Mouse (Mus musculus) cerebellum, adult 9-10 months (tissue): Measurements from ENCODE around the gene Spaca4.
A peak's percentile ranks its signal among the peaks of the same experiment; 100 is the strongest.

Source experiments
- DNase-seq: peaks from one replicate; pipeline ENCODE4 v3.0.0; 2022

The Spaca4 gene

DNA sequence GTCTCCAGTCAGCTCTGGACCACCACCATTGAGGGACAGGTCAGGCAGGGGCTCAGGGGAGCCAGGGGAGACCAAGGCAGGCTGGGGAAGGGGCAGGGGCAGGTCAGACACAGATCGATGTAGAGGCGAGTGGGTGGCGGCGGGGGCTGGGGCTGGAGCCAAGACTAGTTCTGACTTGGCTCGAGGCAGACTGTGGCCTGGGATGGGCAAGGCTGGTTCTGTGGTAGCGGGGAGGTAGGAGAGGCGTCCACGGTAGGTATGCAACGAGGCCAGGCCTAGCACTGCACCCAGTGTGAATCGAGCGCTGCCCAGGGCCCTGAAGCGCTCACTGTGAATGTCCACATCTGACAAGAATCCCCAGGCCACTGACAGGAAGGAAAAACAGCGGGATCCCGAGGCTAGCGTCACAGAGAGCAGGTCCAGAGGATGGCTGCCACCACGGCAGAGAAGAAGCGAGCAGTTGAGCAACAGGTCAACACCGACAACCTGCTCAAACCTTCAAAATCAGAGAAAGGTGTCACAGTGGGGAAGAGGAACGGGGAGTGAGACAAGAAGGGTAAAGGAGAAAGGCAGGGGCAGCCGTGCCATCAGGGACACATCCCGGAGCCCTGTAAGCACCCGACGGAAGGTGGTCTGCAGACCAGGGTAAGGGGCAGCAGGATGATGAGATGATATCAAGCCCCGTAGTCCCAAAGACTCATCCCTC, 14.1 kb downstream of the Spaca4 start:
- peak; percentile 59 for DNase-seq

DNA sequence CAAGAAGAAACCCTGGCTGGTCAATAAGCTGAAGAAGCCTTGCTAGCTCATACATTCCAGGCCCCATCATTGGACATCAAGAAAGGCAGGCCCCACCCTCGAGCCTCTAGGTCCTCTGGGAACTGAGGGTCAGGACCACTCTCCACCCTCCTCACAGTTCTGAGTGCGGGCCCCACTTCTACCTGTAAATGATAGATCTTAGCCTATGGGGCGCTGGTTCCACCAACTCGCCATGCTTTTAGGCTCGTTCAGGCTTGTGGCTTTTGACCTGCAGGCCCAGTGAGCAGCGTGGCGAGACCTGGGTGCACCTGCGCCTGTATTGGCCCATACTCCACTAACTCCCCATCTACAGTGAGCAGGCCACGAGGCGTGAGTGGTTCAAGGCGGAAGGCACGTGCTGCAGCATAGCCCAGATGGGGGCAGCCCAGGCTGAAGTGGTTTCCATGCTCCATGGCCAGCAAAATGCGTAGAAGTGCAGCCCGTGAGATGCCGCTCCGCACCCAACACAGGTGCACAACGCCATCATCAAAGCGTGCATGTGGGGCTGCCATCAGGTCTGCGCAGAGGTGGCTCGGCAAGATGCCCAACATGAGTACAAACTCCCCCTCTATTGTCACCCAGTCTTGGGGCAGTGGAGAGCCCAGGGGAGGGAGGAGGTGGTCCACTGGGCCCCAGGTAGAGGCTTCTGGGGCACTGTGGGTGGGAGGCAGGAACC, 15.0 kb downstream of the Spaca4 start:
- DNase-seq, result peak; percentile 63

DNA sequence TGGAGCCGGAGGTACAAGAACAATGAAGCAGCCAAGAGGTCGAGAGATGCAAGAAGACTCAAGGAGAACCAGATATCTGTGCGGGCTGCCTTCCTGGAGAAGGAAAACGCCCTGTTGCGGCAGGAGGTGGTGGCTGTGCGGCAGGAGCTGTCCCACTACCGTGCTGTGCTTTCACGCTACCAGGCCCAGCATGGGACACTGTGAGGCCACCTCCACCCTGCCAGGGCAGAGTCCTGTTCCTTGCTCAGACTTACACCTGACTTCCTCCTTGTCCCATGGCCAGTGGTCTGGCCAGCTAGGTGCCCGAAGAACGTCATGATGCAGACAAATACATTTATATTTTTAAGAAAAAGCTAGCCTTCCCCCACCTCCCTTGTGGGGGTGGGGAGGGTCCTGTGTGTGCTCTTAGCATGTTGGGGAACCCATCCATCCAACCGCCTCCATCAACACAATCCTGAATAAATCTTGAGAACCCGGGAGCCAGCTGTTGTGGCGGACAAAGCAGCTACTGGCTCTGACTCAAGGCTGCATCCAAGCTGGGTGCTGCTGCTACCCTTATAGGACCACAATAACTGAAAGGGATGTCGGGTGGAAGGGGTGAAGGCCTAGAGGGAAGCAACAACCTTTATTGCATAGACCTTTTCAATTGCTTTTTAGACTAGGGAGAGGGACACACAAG, 15.8 kb downstream of the Spaca4 start:
- DNase-seq, result peak; percentile 67

DNA sequence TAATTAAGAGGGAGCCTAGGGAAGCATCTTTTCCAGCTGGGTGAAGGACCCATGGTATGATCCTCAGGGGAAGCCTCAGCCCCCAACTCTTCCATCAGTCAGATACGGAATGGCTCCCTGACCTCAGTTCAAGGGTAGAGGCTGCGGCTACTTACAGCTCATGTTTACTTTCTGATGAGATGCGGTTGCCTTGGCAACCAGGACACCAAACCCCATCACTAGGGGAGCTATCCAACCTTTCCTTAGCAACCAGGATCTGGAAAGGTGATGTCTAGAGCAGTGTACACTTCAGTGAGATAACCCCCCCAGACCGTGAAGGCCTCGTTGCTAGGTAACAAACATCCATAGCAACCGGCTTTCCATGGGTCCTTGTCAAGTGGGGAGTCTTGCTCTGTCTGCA, 16.6 kb downstream of the Spaca4 start:
- DNase-seq, result no peak

DNA sequence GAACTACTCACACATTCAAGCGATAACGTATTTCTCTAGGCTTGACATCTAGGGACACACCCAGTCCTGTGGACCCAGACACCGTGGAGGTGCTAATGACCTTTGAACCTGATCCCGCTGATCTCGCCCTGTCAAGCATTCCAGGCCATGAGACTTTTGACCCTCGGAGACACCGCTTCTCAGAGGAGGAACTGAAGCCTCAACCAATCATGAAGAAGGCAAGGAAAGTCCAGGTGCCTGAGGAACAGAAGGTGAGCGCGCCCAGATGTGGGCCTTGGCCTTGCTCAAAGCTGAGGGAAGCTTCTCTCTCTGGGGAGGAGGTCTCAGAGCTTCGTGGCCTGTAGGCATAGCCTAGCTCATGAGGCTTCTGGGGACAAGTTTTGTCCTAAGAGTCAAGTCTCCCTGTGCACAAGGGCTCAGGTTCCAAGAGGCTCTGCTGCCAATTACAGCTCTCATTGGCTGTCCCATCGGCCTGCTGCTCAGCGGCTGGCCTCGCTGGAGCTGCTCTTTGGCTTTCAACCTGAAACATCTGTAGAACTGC, 17.3 kb downstream of the Spaca4 start:
- peak; percentile 74 for DNase-seq

DNA sequence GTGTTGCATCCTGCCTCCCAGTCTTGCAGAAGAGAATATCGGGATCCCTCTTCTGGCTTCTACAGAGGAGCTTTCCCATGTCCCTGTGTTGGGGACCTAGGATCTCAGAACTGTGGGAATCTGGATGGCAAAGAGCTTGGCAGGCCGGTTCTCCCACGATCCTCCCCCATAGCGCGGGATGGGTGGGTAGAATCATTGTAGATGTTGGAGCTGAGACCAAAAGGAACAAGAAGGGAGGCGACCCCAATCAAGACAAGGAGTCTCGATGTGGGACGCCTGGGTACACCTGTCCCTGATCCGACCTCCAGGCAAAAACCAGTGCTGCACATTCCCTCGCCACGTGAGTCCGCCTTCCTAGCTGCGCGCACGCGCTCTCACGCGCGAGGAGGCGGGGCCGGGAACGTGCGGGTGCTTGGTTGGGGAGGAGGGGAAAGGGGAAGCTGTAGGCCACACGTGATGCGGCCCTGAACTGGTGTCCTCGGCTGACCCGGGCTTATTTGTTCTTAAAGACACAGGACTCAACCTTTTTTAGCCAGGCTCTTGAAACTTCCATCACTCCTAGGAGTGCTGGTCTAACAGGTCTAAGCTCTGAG, 18.1 kb downstream of the Spaca4 start:
- peak; percentile 98 for DNase-seq

DNA sequence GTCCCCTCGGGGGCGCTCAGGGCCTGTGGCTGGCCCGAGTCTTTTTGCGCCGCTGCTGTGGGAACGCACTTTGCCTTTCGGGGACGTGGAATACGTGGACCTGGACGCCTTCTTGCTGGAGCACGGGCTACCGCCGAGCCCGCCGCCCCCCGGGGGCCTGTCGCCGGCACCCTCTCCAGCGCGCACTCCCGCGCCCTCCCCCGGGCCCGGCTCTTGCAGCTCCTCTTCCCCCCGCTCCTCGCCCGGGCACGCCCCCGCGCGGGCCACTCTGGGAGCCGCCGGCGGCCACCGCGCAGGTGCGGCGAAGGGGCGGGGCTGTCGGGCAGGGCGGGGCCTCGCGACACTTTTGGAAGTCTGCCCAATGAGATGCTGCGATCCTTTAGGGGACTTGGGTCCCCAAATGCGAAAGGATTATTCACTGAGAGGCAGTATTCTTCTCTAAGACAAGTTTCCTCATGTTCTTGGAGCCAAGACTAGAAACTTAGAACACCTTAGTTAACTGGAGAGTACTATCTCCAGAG, 18.8 kb downstream of the Spaca4 start:
- DNase-seq, result peak; percentile 89

DNA sequence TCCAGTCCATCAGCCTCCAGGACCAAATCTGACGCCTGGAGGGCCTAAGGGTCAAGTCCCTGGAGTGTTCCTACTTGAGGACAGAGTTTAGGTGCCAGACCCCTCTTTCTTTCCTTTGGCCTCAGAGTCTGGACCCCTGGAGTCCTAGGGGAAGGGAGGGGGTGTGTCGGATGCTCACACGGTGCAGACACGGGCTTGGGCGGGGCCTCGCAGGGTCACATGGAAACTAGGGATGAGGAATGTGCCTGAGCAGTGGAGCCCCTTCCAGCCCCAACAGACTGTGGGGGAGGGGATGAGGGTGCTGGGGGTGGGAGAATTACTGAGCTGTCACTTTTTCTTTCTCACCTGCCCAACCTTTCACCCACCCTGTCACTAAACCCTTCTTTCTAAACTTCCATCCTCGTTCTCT, 19.7 kb downstream of the Spaca4 start:
- DNase-seq, result peak; percentile 92

DNA sequence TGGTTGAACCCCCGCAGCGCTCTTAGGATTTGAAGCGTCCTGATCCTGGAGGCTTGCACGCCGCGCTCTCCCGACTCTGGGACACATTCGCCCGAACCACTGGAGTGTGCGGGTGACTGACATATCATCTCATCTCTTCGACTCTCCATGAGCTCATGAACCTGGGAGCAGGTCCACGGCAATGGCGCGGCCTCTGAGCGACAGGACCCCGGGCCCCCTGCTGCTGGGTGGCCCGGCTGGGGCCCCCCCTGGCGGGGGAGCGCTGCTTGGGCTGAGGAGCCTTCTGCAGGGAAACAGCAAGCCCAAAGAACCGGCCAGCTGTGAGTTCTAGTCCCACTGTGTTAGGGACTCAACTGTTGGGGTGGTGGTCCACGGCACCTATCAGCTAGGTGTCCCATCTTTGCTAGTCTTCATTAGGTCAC, 20.2 kb downstream of the Spaca4 start:
- DNase-seq, result no peak

DNA sequence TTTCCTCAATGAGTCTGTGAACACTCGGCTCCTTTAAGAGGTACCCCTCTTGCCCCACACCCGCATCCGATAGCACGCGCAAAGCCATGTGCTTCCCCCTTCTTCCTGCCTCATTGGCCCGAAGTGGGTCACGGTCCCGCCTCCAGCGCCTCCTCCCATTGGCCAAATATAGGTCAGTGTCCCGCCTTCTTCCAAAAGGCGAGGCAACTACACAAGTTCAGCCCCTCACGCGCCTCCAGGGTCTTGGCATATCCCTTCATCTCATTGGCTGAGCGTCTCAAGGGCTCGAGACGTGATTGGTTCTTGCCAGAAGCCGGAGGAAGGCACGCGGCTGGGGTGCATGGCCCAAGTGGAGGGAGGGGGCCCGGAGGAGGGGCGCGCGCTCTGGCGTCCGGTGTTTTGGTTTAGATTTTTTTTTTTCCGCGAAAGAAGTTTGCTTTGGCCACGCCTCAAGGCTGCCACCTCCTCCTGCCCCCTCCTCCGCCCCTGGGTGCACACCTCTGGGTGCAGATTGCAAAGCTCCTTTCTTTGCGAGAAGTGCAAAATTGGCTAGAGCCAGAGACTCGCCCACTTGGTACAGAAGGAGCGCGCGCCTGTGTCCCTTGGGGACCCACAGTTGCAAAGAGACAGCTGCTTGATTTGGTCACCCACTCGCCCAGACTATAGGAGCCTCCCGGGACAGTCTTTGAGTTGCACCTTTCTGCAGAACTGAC, 20.7 kb downstream of the Spaca4 start, which contains the start of gene Dbp:
Gene Dbp, plus strand, starts transcription at position 359 of the 713 bp plus-strand sequence.
- DNase-seq, result peak; percentile 100

DNA sequence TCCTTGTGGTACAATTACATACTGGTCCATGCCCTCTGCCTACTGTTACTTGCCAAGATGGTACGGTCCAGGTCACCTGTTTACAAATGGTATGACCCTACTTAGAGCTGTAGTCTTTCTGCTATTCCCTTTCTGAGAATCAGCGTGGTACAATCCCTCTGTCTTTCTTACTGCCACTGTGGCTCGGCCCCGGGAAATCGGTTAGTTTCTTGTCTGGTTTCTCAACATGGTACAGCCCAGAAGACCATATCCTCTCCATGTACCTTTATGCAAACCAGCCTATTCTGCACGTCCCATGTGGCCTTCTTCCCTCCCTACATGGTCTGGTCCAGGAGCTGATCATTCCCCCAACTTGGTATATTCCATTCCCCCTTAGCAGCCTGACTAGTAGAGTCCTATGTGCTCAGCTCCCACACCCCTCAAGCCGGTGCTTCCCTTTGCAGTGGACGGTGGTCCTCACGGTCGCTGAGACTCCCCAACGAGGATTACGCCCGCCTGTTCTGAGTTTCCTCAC, 21.5 kb downstream of the Spaca4 start:
- DNase-seq, result peak; percentile 96

DNA sequence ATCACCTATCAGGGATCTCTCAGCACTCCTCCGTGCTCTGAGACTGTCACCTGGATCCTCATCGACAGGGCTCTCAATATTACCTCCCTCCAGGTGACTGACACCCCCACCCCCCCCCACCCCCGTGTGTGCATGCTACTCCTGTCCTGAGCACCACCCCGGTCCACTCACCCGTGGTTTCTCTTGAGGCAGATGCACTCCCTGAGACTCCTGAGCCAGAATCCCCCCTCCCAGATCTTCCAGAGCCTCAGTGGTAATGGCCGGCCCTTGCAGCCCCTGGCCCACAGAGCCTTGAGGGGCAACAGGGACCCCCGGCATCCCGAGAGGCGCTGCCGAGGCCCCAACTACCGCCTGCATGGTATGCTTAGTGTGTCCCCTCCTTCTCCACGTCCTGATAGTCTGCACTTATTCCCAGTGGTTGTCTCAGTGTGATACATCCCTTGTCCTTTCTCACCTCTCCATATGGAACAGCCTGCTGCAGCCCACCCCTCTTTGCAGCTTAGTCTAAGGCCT, 22.0 kb downstream of the Spaca4 start:
- DNase-seq, result no peak

DNA sequence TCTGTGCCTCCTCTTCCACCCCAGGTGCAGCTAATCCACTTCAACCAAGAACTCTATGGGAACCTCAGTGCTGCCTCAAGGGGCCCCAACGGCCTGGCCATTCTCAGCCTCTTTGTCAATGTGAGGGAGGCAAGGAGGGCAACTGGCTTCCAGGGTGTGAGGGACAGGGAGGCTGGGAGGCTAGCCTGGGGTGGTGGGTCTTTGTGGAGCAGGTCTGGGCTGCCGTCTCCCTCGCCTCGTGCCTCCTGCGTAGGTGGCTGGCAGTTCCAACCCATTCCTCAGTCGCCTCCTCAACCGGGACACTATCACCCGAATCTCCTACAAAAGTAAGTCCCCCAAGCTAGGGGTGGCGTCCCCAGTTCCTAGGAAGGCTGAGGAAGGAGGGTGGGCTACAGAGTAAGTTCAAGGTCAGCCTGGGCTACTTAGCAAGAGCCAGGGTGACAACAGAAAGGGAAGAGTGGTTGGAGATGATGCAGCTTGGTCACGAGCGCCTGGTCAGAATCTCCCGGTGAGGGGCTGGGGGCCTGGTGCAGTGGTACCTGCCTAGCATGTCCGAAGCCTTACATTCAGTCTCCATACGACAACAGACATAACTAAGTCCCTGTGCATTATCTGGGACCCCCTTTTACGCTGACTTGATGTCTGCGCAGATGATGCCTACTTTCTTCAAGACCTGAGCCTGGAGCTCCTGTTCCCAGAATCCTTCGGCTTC, 22.6 kb downstream of the Spaca4 start:
- peak; percentile 73 for DNase-seq

DNA sequence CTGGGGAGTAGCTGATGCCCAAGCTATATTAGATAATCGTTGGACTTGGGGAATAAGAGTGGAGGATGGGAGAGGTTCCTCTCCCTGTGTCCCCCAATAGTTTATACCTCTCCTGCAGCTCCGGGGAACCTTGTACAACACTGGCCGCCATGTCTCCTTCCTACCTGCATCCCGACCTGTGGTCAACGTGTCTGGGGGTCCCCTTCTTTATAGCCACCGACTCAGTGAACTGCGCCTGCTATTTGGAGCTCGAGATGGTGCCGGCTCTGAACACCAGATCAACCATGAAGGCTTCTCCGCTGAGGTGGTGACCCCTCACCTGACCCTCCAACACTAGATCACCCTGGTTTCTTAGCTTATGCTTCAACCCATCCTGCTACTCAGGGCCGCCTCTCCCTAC, 23.3 kb downstream of the Spaca4 start:
- peak; percentile 70 for DNase-seq

DNA sequence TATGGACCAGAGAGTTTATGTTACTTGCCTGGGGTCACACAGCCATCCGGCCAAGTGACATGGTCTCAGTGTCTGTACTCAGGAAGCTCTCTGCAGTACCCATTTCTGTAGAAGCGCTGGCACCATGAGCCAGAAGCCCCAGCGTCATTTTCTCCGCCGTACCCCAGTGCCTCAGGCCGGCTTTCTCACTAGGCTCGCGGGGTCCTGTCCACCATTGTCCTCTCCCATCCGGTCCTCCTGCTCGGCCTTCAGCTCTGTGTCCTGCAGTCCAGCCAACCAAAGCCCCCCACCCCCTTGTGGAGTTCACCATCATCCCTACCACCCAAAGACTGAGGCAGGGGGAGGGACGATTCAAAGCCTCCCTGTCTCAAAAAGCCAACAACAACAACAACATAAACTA, 24.0 kb downstream of the Spaca4 start:
- peak; percentile 68 for DNase-seq

DNA sequence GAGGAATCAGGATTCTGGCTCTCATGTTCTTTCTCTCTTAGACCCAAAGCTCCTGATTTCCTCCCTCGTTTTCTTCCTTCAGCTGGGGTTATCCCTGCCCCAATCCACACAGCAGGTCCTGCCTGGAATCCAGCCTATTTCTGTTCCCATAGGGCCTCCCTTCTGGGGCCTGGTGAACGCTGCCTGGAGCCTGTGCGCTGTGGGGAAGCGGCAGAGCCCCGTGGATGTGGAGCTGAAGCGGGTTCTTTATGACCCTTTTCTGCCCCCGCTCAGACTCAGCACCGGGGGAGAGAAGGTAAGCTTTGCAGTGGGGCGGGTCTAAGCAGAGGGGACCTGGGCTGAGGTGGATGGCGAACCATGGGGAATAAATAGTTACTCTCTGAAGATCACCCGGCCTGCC, 24.5 kb downstream of the Spaca4 start:
- no peak for DNase-seq

DNA sequence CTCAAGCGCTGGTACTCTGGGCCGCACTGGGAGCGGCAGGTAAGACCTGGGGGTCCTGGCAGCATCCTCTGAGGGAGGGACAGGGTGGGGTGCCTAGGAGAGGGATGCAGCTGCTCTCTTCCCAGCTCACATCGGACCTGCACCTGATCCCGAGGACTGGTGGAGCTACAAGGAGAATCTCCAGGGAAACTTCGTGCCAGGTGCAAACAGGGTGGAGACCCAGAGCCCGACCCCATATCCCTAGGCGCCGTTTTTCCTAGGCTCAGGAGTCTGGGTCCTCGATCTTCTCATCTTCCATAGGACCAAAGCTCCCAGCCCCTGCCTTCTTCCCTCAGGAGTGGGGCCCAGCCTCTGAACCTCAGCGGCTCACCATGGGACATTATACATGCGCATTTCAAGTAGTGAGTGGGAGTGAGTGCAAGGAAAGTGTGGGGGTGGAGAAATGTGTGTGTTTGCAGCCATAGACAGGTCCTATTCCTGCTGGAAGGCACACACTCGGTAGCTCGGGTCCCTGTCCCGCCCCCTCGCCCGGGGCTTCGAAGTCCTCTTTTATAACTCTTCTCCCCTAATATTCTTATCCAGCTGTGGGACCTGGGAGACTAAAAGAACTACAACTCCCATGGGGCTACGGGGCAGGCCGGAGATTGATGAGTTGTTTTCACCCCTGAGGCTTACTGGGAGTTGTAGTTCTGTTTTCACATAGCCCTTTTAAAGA, 25.2 kb downstream of the Spaca4 start:
- peak; percentile 92 for DNase-seq

DNA sequence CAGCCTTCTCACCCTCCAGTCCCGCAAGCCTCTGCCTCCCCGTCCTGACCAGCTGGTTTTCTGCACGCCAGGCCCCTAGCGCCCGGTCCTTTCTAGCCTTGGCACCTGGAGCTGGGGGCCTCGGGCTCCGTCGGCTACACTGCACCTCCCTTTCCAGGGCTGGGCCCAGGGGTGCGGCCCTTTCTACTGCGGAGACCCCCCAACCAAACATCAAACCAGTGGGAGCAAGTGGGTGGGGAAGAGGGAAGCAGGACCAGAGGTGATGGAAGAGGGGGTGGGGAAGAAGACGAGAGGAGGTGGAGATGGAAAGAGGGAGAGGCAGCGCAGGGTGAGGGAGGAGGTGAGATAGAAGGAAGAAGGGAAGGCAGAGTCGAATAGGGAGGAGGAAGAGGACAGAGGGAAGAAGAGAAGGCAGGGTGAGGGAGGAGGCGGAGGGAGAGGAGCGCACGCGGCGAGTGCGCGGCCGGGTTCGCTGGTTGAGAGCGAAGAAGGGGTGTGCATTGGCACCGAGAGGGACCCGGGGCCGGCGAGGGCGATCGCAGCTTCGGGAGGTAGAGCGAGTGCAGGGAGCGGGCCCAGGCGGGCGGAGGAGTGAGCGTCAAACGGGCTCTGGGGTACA, 26.0 kb downstream of the Spaca4 start, which contains the start of gene Car11:
Gene Car11, plus strand, starts transcription at position 321 of the 619 bp plus-strand sequence.
- DNase-seq, result peak; percentile 77

DNA sequence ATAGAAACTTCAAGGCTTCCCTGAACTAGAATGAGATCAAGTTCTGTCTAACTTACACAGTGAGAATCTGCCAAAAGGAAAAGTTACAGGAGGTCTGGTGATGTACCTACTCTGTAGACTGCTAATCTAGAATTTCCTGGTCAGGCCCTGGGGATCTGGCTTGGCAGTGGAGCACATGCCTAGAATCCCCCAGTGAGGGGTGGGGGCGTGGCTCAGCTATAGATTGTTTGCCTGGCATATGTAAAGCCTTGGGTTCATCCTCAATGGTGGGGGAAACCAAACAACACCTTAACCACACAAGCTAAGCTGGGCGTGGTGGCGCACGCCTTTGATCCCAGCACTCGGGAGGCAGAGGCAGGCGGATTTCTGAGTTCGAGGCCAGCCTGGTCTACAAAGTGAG, 27.7 kb downstream of the Spaca4 start:
- peak; percentile 59 for DNase-seq

DNA sequence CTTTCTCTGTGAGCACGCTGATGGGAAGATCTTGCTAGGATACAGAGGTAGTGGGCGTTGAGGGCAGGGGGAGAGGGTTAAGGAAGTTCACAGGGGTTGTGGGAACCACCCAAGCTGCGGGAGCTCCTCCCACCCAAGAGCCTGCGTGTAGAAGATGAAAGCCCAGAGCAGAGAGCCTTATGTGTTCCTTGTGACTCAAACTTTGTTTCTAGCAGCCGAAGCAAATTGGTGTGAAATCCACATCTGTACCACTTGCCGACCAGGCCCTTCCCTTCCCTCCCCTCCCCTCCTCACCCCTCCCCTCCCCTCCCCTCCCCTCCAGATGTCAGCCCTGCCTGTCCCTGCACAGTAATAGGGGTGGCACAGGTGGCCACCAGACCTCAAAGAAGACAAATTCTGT, 30.5 kb downstream of the Spaca4 start:
- no peak for DNase-seq
